Mouse (Mus musculus) frontal cortex, postnatal 10 days (tissue): ENCODE measurements at regions not wholly inside any gene's neighbourhood (a gene's known extent, or its start where the extent isn't known, plus 50 kb on each side); places are given as distances from the start of the nearest gene placed in this dataset.

ENCODE experiments used
- DNase-seq, 2 experiments: peaks; one replicate each; pipeline ENCODE4 v3.0.0; 2022; ENCODE audit warnings: low spot score in 2 of 2, mixed read lengths in 1 of 2

- no peak for DNase-seq
Measured at GRCm38 (mm10) chr10:118709718-118710117, 160.3 kb downstream of the Dyrk2 start.

DNA sequence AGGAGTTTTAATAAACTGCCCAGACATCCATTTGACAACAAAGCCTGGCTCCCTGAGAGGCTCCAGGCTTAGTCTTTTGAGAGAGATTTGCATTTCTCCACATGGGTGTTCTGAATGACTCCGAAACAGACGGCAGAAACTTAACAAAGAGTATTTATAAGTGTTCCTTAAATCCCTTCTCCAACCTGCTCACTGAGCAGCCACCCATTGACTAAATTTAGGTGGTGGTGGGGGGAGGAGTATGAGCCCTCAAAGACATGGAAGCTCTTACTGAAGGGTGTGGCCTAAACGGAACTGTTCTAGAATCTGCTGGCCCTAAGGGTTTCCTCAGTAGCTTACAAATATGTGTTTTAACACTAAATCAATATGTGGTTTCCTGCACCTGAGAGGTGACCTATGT is 158.5 kb downstream of the Dyrk2 start:
- DNase-seq = peak in 1 of 2 experiments; percentile 35

GRCm38 (mm10) chr10:118711951-118712350 is 158.1 kb downstream of the Dyrk2 start:
- no peak for DNase-seq

DNA sequence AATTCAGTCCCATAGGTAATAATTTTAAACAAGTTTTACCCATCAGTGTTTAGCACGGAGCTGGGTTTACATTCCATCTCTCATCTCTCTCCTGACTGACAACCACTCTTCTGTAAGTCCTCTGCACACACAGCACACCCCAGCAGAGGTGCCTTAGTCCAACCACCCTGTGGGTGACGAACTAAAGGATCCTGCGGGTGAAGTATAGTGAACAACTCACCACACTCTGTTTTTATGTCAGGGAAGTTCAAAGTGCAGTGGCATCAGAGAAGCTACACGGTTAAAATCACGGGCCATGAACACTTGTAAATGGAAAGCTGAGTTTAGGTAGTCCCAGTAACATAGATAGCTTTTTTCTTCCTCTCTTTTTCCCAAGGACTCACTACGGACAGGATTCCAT is 157.1 kb downstream of the Dyrk2 start:
- DNase-seq = no peak

DNA sequence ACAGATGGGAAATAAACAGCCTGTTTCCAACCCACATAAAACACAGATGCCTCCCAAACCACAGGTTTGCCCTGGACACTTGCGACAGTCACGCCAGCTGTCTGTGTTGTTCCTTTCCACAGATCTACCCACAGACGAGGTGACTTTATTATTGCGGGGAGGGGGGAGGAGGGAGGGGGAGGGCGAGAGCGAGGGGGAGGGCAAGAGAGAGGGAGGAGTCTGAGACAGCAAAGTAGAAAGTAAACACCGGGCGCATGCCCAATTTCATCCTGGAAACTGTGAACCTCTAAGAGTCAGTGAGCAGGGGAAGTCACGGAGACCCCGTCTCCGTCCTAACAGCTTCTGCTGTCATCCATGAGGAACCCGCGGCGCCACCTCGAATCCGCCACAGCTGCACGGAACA is 155.8 kb downstream of the Dyrk2 start:
- DNase-seq = no peak

GRCm38 (mm10) chr10:118714595-118714994 is 155.4 kb downstream of the Dyrk2 start:
- no peak for DNase-seq

DNA sequence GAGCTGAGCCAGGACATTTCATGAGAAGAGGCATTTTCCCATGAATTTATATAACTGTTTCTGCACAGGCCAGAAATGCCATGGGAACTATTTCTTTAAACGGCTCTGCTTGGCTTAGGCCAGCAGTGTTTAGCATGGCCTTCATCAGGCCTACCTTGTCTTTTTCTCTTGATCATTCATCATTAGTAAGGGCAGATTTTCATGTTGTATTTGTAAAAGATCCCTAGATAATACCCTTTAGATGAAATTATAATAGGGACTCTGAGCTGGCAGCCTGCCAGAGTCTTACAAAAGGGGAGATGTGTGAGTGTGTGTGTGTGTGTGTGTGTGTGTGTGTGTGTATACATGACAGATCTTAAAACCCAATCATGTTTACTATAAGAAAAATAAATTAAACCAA is 149.4 kb downstream of the Dyrk2 start:
- DNase-seq = no peak

GRCm38 (mm10) chr10:118722132-118722551 is 147.9 kb downstream of the Dyrk2 start:
- DNase-seq = no peak

DNA sequence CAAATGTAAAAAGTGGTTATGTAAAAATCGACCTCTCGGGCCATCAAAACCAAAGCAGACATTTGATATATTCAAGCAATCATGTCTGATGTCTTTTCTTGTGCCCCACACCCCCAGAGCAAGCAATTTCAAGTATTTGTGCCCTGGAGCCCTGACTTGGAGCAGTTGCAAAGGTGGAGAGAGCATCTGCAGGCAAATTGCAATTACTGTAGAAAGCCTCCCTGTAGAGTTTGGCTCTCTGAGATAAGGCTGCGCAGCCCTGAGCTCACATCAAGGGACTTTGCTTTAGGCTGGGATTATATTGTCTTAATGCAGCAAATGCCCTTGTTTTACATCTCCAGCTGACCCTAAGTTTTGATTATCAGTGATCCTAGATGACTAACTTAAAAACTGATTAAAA is 147.3 kb downstream of the Dyrk2 start:
- no peak for DNase-seq

- DNase-seq = no peak
Measured at GRCm38 (mm10) chr10:118736093-118736492, 133.9 kb downstream of the Dyrk2 start.

GRCm38 (mm10) chr10:118737064-118737463 is 132.9 kb downstream of the Dyrk2 start:
- DNase-seq = no peak

DNA sequence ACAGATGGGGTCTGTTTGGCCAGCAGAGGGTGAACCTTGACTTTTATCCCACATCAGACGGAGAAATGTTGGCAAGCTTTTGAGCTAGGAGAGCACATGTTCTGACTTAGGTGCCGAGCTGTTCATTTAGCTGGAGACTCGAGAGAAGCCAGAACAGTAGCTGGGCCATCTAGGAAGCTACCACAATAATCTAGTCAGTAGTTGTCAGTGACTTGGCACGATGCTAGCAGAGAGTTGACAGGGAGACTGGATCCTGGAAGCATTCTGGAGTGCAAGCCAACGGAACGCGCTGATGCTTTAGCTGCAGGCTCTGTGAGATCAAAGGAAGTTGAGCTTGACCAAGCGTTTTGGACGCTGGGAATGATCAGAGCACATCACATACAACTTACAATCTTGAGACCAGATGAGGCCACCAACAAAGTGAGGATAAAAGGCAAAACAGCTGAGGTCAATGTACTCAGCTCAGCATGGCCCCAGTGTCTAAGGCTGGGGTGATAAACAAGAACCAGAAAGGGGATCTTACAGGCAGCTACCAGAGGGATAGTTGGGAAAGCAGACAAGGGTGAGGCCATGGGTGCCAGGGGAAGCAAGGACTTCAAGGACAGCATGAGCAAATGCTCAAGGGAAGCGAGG is 130.0 kb downstream of the Dyrk2 start:
- DNase-seq = no peak

DNA sequence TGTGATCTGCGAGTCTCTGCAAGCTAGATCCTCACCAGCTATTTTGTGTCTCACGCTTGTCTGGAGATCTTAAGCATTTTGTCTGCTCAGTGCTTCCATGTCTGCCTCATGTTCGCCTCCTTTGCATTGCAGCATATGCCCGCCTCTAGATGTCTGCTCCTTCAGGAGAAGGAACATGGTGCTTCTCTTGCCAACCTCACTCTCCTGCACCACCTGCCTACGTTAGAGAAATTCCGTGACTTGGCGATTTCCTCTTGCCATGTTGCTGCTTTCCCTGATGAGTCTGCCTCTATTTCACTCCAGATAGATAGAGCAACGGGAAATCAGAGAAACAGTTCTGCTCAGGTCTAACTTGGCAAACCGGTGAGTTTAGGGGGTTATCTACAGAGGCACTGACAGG is 126.2 kb downstream of the Dyrk2 start:
- no peak for DNase-seq

DNA sequence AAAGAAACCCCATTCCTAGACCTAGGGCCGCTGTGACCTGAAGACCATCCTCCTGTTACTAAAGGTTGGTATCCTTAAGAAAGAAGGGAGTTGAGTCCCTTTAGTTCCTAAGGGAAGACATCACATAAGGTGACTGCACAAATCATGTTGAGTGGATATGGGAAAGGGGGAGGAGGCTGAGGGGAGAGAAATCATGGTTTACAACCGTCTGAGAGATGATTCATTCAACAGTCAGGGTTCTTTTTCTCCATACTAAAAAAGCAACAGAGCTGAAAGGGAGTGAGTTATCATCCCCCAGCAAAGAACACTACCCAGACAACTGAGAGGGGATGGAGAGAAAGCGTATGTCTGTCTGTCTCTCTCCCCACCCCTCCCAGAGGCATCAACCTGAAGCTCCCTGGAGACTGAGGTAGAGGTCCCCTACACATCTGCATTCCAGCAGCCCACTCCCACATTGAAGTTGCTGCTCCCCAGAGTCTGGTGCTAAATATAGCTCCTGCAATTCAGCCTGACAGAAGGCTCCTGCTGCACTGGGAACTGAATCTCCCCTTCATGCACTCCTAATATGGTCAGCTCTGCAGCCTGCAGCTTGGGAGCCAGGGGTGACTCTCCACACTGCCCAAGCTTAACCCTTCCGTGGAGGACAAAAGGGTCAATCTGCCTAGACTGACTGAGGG is 123.2 kb downstream of the Dyrk2 start:
- no peak for DNase-seq

DNA sequence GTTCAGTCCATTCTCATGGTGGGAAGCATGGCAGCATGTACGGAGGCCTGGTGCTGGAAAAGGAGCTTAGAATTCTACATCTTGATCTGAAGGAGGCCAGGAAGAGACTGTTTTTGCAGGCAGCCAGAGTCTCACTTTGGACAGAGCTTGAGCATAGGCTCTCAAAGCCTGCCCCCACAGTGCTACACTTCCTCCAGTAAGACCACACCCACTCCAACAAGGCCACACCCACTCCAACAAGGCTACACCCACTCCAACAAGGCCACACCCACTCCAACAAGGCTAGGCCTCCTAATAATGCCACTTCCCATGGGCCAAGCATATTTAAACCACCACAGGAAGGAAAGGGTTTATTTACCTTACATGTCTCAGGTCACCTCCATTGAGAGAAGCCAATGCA is 121.0 kb downstream of the Dyrk2 start:
- DNase-seq = no peak

DNA sequence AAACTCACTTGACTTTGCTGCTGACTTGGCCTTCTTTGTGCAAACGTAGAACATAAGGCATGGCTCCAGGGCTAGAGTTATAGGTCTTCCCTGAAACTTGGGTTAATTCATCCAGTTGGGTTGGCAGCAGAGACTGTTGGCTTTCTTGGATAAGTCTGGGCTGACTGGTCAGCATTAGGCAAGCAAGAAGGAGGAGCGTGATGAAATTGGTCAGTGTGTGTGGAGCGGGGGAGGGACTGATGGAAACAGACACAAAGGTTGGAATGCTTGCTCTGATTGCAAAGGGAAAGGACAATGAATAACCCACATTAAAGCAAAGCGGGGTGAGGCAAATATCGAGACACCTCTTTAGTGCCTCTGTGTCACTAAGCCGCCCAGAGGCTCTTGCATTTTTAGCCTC is 120.3 kb downstream of the Dyrk2 start:
- DNase-seq = no peak

GRCm38 (mm10) chr10:118751110-118751509 is 118.9 kb downstream of the Dyrk2 start:
- no peak for DNase-seq

DNA sequence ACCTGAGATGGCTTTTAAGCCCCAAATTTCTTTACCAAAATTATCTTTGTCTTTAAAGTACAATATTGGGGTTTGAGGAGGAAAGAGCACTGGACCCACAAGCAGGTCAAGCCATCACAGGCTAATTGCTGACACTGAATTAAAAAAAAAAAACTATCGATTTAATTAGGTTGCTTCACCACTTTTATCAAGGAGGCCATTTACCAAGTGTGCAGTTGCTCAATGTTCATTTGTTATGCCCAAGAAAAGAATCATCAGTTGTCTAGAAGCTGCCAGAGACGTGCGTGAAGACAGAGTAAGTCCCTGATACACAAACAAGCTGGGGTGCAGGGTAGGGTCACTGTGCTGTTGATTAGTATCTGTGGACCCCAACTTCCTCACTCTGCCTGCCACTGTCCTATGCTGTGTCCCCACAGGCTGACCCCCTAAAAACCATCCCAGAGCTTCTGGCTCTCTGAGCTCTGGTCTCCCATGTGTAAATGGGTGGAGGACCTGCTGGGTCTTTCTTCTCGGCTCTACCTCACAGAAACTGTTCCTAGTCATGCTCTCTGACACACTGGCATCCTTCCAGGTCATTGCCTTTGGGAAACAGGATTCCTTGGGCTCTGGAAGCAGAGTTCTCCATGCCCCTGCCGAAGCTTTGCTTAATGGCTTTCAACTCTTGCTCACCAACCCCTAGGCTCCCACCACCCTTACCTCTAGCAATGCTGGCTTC is 116.8 kb downstream of the Dyrk2 start:
- DNase-seq = no peak

DNA sequence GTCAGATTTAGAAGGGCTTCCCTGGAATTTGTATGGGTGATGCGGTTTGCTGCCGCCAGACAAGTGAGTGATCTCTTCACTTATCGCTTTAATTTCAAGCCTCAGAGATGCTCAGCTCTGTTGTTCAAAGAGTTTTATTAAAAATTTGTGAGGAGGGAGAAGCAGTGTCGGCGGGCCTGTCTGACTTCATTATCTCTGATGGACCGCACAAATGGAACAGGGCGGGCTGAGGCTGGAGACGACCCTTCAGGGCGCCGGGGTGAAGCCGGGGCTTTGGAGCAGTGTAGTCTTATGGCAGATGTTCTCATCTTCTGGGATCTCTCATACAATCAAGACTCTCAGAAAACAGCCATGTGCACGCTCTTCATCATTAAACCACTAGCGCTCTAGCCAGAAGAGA is 115.2 kb downstream of the Dyrk2 start:
- no peak for DNase-seq

DNA sequence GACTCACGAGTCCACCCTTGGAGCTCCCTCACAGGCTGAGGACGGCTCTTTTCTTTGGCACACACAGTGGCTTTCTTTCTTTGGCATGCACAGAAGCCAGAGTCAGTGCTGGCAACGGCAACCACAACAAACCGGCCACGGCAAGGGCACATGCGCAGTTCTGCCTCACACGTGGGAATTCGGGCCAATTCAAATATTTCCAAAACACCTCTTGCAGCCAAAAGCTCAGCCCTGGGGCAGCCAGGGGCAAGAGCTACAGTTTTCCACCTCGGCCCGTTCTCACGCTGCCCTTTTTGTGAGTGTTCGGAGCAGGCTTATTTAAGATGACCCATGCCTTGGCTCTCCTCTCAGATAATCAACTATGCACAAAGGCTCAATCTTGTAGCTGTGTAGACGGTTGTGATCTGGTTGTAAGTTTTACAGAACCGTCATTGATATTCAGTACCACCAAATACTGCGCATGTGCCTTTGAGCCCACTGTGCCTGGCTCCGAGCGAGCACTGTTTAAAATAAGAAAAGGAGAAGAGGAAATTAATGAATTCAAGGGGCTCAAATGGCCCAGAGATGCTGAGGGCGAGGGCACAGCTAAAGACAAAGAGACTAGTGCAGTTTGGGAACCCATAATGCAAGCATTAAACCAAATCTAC is 111.1 kb downstream of the Dyrk2 start:
- DNase-seq = no peak

GRCm38 (mm10) chr10:118760441-118760840 is 109.6 kb downstream of the Dyrk2 start:
- no peak for DNase-seq

GRCm38 (mm10) chr10:118761101-118761868 is 108.7 kb downstream of the Dyrk2 start:
- no peak for DNase-seq
